Mouse (Mus musculus) embryonic facial prominence, embryonic 10.5 days (tissue): ENCODE data around the gene Gpt2. TPM values are rescaled to one million over a fixed set of nuclear protein-coding genes. Genes with fewer than 3 reads are reported as not detected.

ENCODE experiments used
- DNase-seq: peaks from one replicate; pipeline ENCODE4 v3.0.0-alpha.2; 2017; ENCODE audit warnings: low spot score
- H3K27ac ChIP-seq: fragments of 300-500 bp; sonication (generic); replicated peaks from 2 replicates; pipeline ENCODE4 v1.5.1; 2016; ENCODE audit warnings: mild to moderate bottlenecking
- H3K27me3 ChIP-seq: fragments of 300-500 bp; sonication (generic); replicated peaks from 2 replicates; pipeline ENCODE4 v1.6.1; 2016; ENCODE audit warnings: low read depth, mild to moderate bottlenecking; ENCODE audit not compliant: poor library complexity, severe bottlenecking
- H3K36me3 ChIP-seq: fragments of 300-500 bp; sonication (generic); replicated peaks from 2 replicates; pipeline ENCODE4 v1.6.1; 2016; ENCODE audit warnings: mild to moderate bottlenecking, moderate library complexity
- H3K4me1 ChIP-seq: fragments of 300-500 bp; sonication (generic); 2 replicates; pipeline ENCODE4 v1.6.1; 2016
- H3K4me3 ChIP-seq: fragments of 300-500 bp; sonication (generic); 2 replicates; pipeline ENCODE4 v1.5.1; 2016; ENCODE audit warnings: mild to moderate bottlenecking, moderate library complexity
- H3K9me3 ChIP-seq: fragments of 300-500 bp; sonication (generic); 2 replicates; pipeline ENCODE4 v1.6.1; 2016; ENCODE audit warnings: mild to moderate bottlenecking
- WGBS: fragments of 180-500 bp; shearing (Covaris S2); methylation state at CpG from one replicate; pipeline ENCODE4 v1.1.7; 2016; 5-methylcytosine and 5-hydroxymethylcytosine counted together
- polyA plus RNA-seq: library from polyadenylated mRNA; unstranded; fragments of >200 nt; fragmentation: Nextera tagmentation; extraction: Ambion mirVana; gene quantifications from 2 replicates; pipeline ENCODE4 v1.2.1, GENCODE M21; 2016

The Gpt2 gene
- polyA plus RNA-seq, 1 experiment from 2014 or later = 48.7 TPM

GRCm38 (mm10) chr8:85536332-85536731 lies 44.0 kb downstream of the Gpt2 start:
- Histone ChIP-seq H3K4me3 (no peak overlapping the region), H3K27ac (no peak overlapping the region), H3K27me3 (no peaks in the 10 kb centered on the region), H3K9me3 (no peaks in the 10 kb centered on the region), H3K4me1 (no peaks in the 10 kb centered on the region), H3K36me3 (peaks cover 87% of the 10 kb centered on the region)
- 95% methylated on average over 2 of the region's 2 CpGs for WGBS
- no peak for DNase-seq

DNA sequence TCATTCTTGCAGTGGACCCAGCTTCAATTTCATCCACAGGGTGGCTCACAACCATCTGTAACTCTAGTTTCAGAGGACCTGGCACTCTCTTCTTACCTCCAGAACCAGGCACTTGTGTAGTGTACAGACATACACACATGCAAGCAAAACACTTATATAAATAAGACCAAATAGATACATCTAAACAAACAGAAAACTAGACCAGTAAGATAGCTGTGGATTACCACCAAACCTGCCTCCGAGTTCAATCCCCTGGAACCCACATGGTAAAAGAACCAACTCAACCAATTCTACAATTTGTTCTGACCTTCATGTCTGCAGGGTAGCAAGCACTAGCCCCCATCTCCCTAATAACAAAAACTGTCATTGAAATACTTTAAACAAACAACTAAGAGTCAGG lies 59.6 kb downstream of the Gpt2 start:
- peaks cover 17% of the 10 kb centered on the region; the same call in 1 of the 2 replicates for H3K4me1 ChIP-seq
- no peak for DNase-seq
- H3K36me3 ChIP-seq = peaks cover 64% of the 10 kb centered on the region
- H3K27me3 ChIP-seq = no peaks in the 10 kb centered on the region
- H3K27ac ChIP-seq = no peak overlapping the region
- no peaks in the 10 kb centered on the region for H3K9me3 ChIP-seq
- no peak overlapping the region for H3K4me3 ChIP-seq
- 96% methylated on average over 1 of the region's 1 CpGs for WGBS

DNA sequence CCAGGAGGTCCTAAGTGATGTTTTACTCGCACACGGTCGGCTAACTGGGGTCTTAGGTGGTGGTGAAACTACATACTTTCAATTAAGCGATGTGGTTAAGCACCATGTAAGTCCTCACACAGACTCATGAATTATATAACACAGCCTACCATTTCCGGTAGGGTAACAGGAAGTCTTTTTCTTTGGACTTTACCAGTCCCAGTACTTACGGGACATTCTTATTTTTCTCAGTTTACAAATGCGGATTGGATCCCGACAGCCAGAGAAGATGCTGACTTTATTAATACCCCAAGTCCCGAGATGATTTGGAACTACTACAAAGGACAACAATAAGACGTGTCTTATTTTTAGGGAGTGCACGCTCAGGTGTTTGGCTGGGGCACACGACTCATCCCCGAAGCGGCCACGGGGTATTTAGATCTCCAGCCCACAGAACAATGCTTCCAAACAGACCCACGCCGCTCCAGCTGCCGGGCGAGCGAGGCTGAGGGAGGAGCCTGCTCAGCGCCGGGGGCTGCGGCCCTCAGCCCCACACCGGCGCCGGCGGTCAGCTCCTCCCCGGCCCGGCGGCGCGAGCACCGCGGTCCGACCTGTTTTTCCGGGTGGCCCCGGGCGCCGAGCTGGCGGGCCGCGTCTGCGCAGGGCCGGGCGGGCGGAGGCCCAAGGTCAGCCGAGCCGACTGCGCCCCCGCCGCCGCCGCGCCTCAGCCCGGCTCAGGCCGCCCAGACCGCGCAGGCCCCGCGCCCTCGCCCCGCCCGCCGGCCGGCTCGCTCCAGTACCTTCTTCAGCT lies 62.2 kb downstream of the Gpt2 start:
- peak overlapping the region; percentile 93 for H3K4me3 ChIP-seq
- peaks cover 25% of the 10 kb centered on the region; the same call in 1 of the 2 replicates for H3K4me1 ChIP-seq
- under 1% methylated on average over 66 of the region's 66 CpGs for WGBS
- peak overlapping the region; percentile 92 for H3K27ac ChIP-seq
- no peaks in the 10 kb centered on the region for H3K9me3 ChIP-seq
- DNase-seq = peak; percentile 15
- H3K36me3 ChIP-seq = peaks cover 37% of the 10 kb centered on the region
- no peaks in the 10 kb centered on the region for H3K27me3 ChIP-seq

GRCm38 (mm10) chr8:85555181-85556145 lies 63.1 kb downstream of the Gpt2 start, which contains the start of gene Dnaja2:
TSS of gene Dnaja2 (minus strand) at chr8:85555344.
- peak; percentile 94 for DNase-seq
- Histone ChIP-seq H3K9me3 (no peaks in the 10 kb centered on the region), H3K36me3 (peaks cover 28% of the 10 kb centered on the region), H3K4me3 (peak within 1 kb of the TSS; percentile 93), H3K27ac (peak within 1 kb of the TSS; percentile 92), H3K27me3 (no peaks in the 10 kb centered on the region), H3K4me1 (peaks cover 25% of the 10 kb centered on the region; the same call in 1 of the 2 replicates)
- 1% methylated on average over 75 of the region's 77 CpGs for WGBS

DNA sequence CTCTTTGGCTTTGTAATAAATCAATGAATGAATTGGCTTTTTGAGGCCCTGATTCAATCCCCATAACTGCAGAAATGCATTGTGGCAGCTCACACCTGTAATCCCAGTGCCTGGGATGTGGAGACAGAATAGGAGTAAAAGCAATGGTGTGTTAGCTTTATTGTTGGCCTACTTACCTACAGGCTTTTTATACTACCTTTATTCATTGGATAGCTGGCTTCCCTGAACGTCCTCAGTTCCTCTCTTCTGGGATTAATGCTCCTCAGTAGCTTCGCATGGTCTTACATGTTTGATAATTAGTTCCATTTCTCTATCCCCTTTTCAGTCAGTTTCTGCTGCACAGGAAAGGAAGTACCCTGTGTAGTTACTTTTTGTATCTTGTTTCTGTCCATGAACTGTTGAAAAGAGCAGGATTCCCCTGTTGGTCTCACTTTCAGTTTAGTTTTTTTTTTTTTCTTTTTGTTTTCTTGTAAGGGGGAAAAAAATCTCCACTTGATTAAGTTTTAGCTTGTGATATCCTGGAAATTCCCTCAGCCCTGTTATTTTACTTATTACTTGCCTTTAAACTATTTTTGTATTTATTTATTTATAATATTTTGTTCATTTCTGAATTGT lies 64.7 kb downstream of the Gpt2 start:
- Histone ChIP-seq H3K9me3 (no peaks in the 10 kb centered on the region), H3K27ac (no peak overlapping the region), H3K4me3 (no peak overlapping the region), H3K4me1 (peaks cover 25% of the 10 kb centered on the region; the same call in 1 of the 2 replicates), H3K27me3 (no peaks in the 10 kb centered on the region), H3K36me3 (peaks cover 12% of the 10 kb centered on the region)
- 43% methylated on average over 2 of the region's 2 CpGs for WGBS
- DNase-seq = no peak

GRCm38 (mm10) chr8:85557601-85557986 lies 65.2 kb downstream of the Gpt2 start:
- H3K27me3 ChIP-seq = no peaks in the 10 kb centered on the region
- no peak for DNase-seq
- no peak overlapping the region for H3K27ac ChIP-seq
- WGBS = 60% methylated on average over 3 of the region's 3 CpGs
- H3K4me3 ChIP-seq = no peak overlapping the region
- H3K4me1 ChIP-seq = peaks cover 25% of the 10 kb centered on the region; the same call in 1 of the 2 replicates
- no peaks in the 10 kb centered on the region for H3K9me3 ChIP-seq
- H3K36me3 ChIP-seq = peaks cover 7% of the 10 kb centered on the region

GRCm38 (mm10) chr8:85559201-85559600 lies 66.8 kb downstream of the Gpt2 start:
- WGBS = 89% methylated on average over 1 of the region's 1 CpGs
- DNase-seq = no peak
- peaks cover 17% of the 10 kb centered on the region; the same call in 1 of the 2 replicates for H3K4me1 ChIP-seq

GRCm38 (mm10) chr8:85559966-85560365 lies 67.6 kb downstream of the Gpt2 start:
- Histone ChIP-seq H3K9me3 (no peaks in the 10 kb centered on the region), H3K36me3 (no peaks in the 10 kb centered on the region), H3K27ac (no peak overlapping the region), H3K4me1 (peaks cover 16% of the 10 kb centered on the region; the same call in 1 of the 2 replicates), H3K4me3 (no peak overlapping the region), H3K27me3 (no peaks in the 10 kb centered on the region)
- 71% methylated on average over 2 of the region's 2 CpGs for whole genome bisulfite sequencing
- DNase-seq = no peak

More at GRCm38 (mm10) chr8:85559201-85559600, 66.8 kb downstream of the Gpt2 start:
- no peak overlapping the region for H3K27ac ChIP-seq
- no peaks in the 10 kb centered on the region for H3K9me3 ChIP-seq
- H3K36me3 ChIP-seq = no peaks in the 10 kb centered on the region
- no peak overlapping the region for H3K4me3 ChIP-seq
- H3K27me3 ChIP-seq = no peaks in the 10 kb centered on the region

GRCm38 (mm10) chr8:85563336-85563735 lies 71.0 kb downstream of the Gpt2 start:
- 92% methylated on average over 8 of the region's 8 CpGs for WGBS
- Histone ChIP-seq H3K36me3 (no peaks in the 10 kb centered on the region), H3K4me3 (no peak overlapping the region), H3K27me3 (no peaks in the 10 kb centered on the region), H3K27ac (no peak overlapping the region), H3K4me1 (no peaks in the 10 kb centered on the region), H3K9me3 (no peaks in the 10 kb centered on the region)
- no peak for DNase-seq

DNA sequence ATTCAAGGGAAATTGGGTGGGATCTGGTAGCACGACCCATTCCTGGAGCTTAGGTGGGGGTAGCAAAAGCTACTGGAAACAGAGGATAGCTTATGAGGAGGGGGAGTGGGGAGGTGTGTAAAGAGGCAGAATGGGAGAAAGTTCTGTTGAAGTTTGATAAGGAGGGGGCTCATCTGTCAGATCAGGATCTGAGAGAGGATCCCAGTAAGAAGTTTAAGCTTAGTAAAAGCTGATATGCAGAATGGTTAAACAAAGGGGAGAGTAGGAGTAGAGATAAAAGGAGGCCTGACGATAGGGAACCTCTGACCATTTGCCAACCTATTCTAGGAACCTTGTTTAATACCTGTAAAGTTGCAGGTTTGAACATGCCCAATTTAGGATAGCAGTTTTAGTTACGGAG lies 72.8 kb downstream of the Gpt2 start:
- Histone ChIP-seq H3K27me3 (no peaks in the 10 kb centered on the region), H3K4me3 (no peak overlapping the region), H3K4me1 (no peaks in the 10 kb centered on the region), H3K9me3 (no peaks in the 10 kb centered on the region), H3K27ac (no peak overlapping the region), H3K36me3 (no peaks in the 10 kb centered on the region)
- no peak for DNase-seq
- 81% methylated on average over 3 of the region's 3 CpGs for WGBS

DNA sequence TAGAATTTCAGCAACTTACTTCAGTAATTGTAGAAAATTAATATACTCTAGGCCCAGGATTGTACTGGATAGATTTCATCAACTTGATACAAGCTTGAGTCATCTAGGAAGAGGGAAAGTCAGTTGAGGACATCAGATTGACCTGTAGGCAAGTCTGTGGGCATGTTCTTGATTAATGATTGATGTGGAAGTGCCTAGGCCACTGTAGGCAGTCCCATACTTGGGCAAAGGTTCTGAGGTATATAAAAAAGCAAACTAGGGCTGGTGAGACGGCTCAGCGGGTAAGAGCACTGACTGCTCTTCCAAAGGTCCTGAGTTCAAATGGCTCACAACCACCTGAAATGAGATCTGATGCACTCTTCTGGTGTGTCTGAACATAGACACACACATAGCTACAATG lies 75.4 kb downstream of the Gpt2 start:
- Histone ChIP-seq H3K4me1 (no peaks in the 10 kb centered on the region), H3K9me3 (no peaks in the 10 kb centered on the region), H3K27ac (no peak overlapping the region), H3K36me3 (no peaks in the 10 kb centered on the region), H3K27me3 (no peaks in the 10 kb centered on the region), H3K4me3 (no peak overlapping the region)
- 93% methylated on average over 2 of the region's 2 CpGs for WGBS
- no peak for DNase-seq

DNA sequence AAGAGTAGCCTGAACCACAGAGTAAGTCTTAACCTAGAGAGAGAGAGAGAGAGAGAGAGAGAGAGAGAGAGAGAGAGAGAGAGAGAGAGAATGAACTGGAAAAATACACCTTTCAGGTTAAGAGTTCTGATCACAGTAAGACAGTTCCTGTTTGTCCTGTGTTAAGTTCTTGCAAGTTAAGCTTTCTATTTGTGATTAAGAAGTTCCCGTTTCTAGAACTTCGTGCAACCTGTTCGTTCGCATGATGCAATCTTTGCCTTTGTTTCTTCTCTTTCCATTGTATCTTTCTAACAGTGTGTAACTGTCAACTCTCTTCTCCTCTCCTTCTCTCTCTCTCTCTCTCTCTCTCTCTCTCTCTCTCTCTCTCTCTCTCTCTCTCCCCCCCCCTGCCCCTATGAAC lies 78.1 kb downstream of the Gpt2 start:
- H3K27ac ChIP-seq = no peak overlapping the region
- H3K4me1 ChIP-seq = no peaks in the 10 kb centered on the region
- 92% methylated on average over 4 of the region's 4 CpGs for WGBS
- no peak for DNase-seq
- no peak overlapping the region for H3K4me3 ChIP-seq
- H3K27me3 ChIP-seq = no peaks in the 10 kb centered on the region
- no peaks in the 10 kb centered on the region for H3K36me3 ChIP-seq
- no peaks in the 10 kb centered on the region for H3K9me3 ChIP-seq
